Comparison of ENCODE assay signal across 27 mouse cellular contexts in the genomic region with DNA sequence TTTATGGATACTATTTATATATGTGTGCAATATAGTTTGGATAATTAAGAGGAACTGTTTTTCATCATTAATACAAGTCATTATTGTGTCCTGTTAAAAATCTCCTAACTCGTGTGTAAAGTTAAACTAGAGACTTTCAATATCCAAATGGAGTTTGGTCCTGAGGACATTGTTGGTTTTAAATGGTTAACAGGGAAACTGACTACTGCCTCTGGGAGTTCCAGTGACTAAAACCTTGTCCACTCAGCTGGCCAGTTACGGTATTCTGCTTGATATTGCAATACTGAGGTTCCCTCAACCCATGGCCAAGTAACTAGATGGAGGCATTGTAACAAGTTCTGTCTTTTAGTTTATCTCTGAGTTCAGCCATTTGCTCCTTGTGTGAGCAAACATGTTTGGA.
"Had no signal": no experiment of that assay in that cellular context is flagged by ENCODE, and none has a peak within 500 bp of the region (broad histone marks: within the 10 kb centered on the region; RNA-seq: fewer than 3 reads in every experiment).

No protein-coding gene starts in this region.

- H3K4me1 ChIP-seq: heart, embryonic 10.5 days; heart, embryonic 12.5 days; heart, embryonic 13.5 days; heart, embryonic 15.5 days; hindbrain, embryonic 13.5 days; hindbrain, embryonic 15.5 days; intestine, embryonic 15.5 days; kidney, embryonic 15.5 days had no signal

- H3K4me3 ChIP-seq: heart, embryonic 10.5 days; heart, embryonic 12.5 days; heart, embryonic 13.5 days; heart, embryonic 15.5 days; hindbrain, embryonic 10.5 days; hindbrain, embryonic 12.5 days; hindbrain, embryonic 13.5 days; hindbrain, embryonic 15.5 days; intestine, embryonic 15.5 days; kidney, embryonic 15.5 days; layer of hippocampus, adult 2 months; left cerebral cortex, adult 2 months had no signal

- H3K27ac ChIP-seq: heart, embryonic 10.5 days; heart, embryonic 13.5 days; heart, embryonic 15.5 days; hindbrain, embryonic 10.5 days; hindbrain, embryonic 12.5 days; hindbrain, embryonic 13.5 days; hindbrain, embryonic 14.5 days; hindbrain, embryonic 15.5 days; hindbrain, postnatal 0 days; intestine, embryonic 15.5 days; kidney, embryonic 15.5 days; kidney, postnatal 0 days had no signal

- H3K27me3 ChIP-seq: heart, embryonic 12.5 days; heart, embryonic 13.5 days; heart, embryonic 15.5 days; hindbrain, embryonic 12.5 days; hindbrain, embryonic 13.5 days; hindbrain, embryonic 15.5 days; intestine, embryonic 15.5 days; kidney, embryonic 15.5 days had no signal

- DNase-seq: heart, postnatal 10 days; heart, postnatal 14 days; heart, postnatal 36 days; heart, postnatal 4 days; kidney, adult 18-20 months; kidney, adult 8-10 months; kidney, postnatal 10 days; kidney, postnatal 14 days; kidney, postnatal 25 days; kidney, postnatal 4 days; layer of hippocampus, adult 9-11 months; layer of hippocampus, postnatal 36 days had no signal

- H3K36me3 ChIP-seq: heart, embryonic 10.5 days; heart, embryonic 12.5 days; heart, embryonic 13.5 days; heart, embryonic 15.5 days; hindbrain, embryonic 10.5 days; hindbrain, embryonic 12.5 days; hindbrain, embryonic 13.5 days; hindbrain, embryonic 15.5 days; intestine, embryonic 15.5 days; kidney, embryonic 15.5 days had no signal
